Mouse (Mus musculus) megakaryocyte, embryonic 14.5 days (primary cell): Measurements from ENCODE around the gene Cdc42.

Experiments used
- FLI1 ChIP-seq: IDR thresholded peaks from 2 replicates; pipeline ENCODE4 v1.6.1; 2012; ENCODE audit warnings: low read length, inconsistent platforms, mixed read lengths
- GATA1 ChIP-seq: IDR thresholded peaks from 3 replicates; pipeline ENCODE4 v1.6.1; 2012; ENCODE audit warnings: mixed read lengths, low read length, inconsistent platforms, borderline replicate concordance

GRCm38 (mm10) chr4:137301635-137302034, 55.9 kb downstream of the Cdc42 start:
- TF ChIP-seq GATA1, result no peak
- TF ChIP-seq FLI1, result no peak
